Mouse (Mus musculus): ENCODE results near the gene Zfp36l1.

- TF ChIP-seq POLR2A (IDR thresholded peaks at IDR 0.05; ENCODE audit: borderline replicate concordance, extremely low read depth, insufficient read depth, insufficient read length, poor library complexity, severe bottlenecking) (no peak), CTCF (IDR thresholded peaks at IDR 0.05; ENCODE audit: borderline replicate concordance, extremely low read depth, insufficient read depth, insufficient read length) (no peak)
Observed at GRCm38 (mm10) chr12:80059773-80060328, 53.0 kb downstream of the Zfp36l1 start.
